10 mouse cellular contexts compared by ENCODE assay signal in genomic region chr5:96616954-96617646, GRCm38 (mm10).
DNase-seq lines count a peak whose midpoint lies in the region; ATAC-seq and TF ChIP-seq lines count a peak whose summit lies in the region.
"Had no signal": no experiment of that assay in that cellular context is flagged by ENCODE, and none has a peak within 500 bp of the region (broad histone marks: within the 10 kb centered on the region; RNA-seq: fewer than 3 reads in every experiment).

No protein-coding gene starts in this region.

- WGBS in kidney, embryonic 16.5 days: 37% methylated on average over 6 of the region's 6 CpGs

- peak; percentile 81 for ATAC-seq in kidney, embryonic 16.5 days (ENCODE audit: low FRiP score, low TSS enrichment)
- no peak for ATAC-seq in megakaryocyte, adult 5-6 weeks (ENCODE audit: poor library complexity, severe bottlenecking)

- no peak overlapping the region for H3K4me3 ChIP-seq in kidney, embryonic 16.5 days (ENCODE audit: low read length)
- H3K4me3 ChIP-seq in layer of hippocampus, adult 2 months: no peak overlapping the region

- no peak overlapping the region for H3K9ac ChIP-seq in kidney, embryonic 16.5 days (replicated peaks; ENCODE audit: low read length)

- H3K36me3 ChIP-seq in kidney, embryonic 16.5 days (ENCODE audit: insufficient read depth, low read length): peaks cover 13% of the 10 kb centered on the region; the same call in 1 of the 2 replicates

- H3K27me3 ChIP-seq in kidney, embryonic 16.5 days (ENCODE audit: insufficient read depth, low read length): no peaks in the 10 kb centered on the region

- H3K4me1 ChIP-seq in kidney, embryonic 16.5 days (ENCODE audit: insufficient read depth, low read length): no peaks in the 10 kb centered on the region

- H3K27ac ChIP-seq in kidney, embryonic 16.5 days (ENCODE audit: low read length): no peak overlapping the region
- no peak overlapping the region for H3K27ac ChIP-seq in layer of hippocampus, adult 2 months

- peak; percentile 22 for DNase-seq in embryo, embryonic 10 days (ENCODE audit: low spot score)
- no peak for DNase-seq in embryo, embryonic 10.5 days (ENCODE audit: low spot score)
- peak; percentile 8 to 17 for DNase-seq in heart, adult 9 months (ENCODE audit: low spot score in 2 of 2)
- DNase-seq in mesoderm, embryonic 11.5 days (ENCODE audit: low read depth, low spot score): peak; percentile 55
- no peak for DNase-seq in layer of hippocampus, adult 2 months (ENCODE audit: low spot score in 2 of 2)
- no peak for DNase-seq in frontal cortex, adult 2 months (ENCODE audit: extremely low spot score in 1 of 2, low spot score in 1 of 2)
- DNase-seq: cerebellum, adult 9-10 months; thymus, adult 18-20 months had no signal

- H3K9me3 ChIP-seq in kidney, embryonic 16.5 days (ENCODE audit: low read length): no peaks in the 10 kb centered on the region

- TF ChIP-seq CTCF in layer of hippocampus, adult 2 months (conservative IDR thresholded peaks at IDR 0.05): no peak

- H3K4me2 ChIP-seq in kidney, embryonic 16.5 days (replicated peaks; ENCODE audit: low read depth, low read length): no peak overlapping the region

Comparison
In these comparisons a context has a peak if more than half of its experiments do, and no peak if none do; other contexts are left out.
1. DNase-seq: peak in embryo, embryonic 10 days (single experiment), heart, adult 9 months (2 of 2) and mesoderm, embryonic 11.5 days (single experiment); none in embryo, embryonic 10.5 days (single experiment), layer of hippocampus, adult 2 months (0 of 2) and frontal cortex, adult 2 months (0 of 2).